ENCODE assay signal across 12 mouse cellular contexts in the genomic region with DNA sequence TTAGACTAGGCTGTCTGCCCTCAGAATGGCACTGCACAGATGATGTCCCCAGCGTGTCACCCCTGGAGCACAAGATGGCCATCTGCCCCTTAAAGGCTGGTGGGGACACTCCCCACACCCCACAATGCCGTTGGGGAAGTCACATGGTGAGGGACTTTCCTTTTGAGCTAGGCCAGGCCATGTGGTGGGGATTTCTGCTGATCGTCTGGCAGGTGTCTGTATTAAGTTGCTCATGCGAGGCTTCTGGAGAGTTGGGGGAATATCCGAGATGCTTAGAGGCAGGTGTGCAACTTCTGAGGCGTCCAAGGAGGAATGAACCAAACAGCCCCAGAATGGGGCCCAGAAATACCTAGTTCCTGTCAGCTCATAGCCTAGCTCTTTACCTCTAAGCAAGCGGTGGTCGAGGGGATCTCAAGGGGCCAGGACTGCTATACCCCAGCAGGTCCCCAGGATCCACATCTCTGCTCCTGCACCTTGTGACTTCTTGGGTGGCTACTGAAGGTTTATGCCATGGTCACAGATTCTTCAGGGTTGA.
A peak's percentile ranks its signal among the peaks of the same experiment; 100 is the strongest.
DNase-seq lines count a peak whose midpoint lies in the region; ATAC-seq and TF ChIP-seq lines count a peak whose summit lies in the region.
"Had no signal": no experiment of that assay in that cellular context is flagged by ENCODE, and none has a peak within 500 bp of the region (broad histone marks: within the 10 kb centered on the region; RNA-seq: fewer than 3 reads in every experiment).

No protein-coding gene starts in this region.

- H3K4me3 ChIP-seq in gastrocnemius, adult 2 months, result no peak overlapping the region
- no peak overlapping the region for H3K4me3 ChIP-seq in liver, postnatal 0 days (ENCODE audit: low read depth, low read length)
- no peak overlapping the region for H3K4me3 ChIP-seq in spleen, adult 2 months (ENCODE audit: extremely low read depth, insufficient read depth, insufficient read length)
- H3K4me3 ChIP-seq: embryonic facial prominence, embryonic 13.5 days; heart, embryonic 12.5 days; stomach, embryonic 15.5 days had no signal

- DNase-seq in gastrocnemius, adult 2 months, result peak; percentile 6
- no peak for DNase-seq in gastrocnemius, postnatal 10 days
- no peak for DNase-seq in liver, postnatal 0 days
- no peak for DNase-seq in liver
- peak; percentile 70 to 86 for DNase-seq in spleen, adult 2 months (ENCODE audit: low read depth in 1 of 2, low spot score in 2 of 2)
- no peak for DNase-seq in left cerebral cortex, adult 9 months (ENCODE audit: low spot score in 2 of 2)
- DNase-seq in layer of hippocampus, postnatal 25 days (ENCODE audit: extremely low spot score in 1 of 2, low spot score in 1 of 2), result no peak

- H3K27me3 ChIP-seq in liver, postnatal 0 days (ENCODE audit: insufficient read depth, low read length), result no peaks in the 10 kb centered on the region
- no peaks in the 10 kb centered on the region for H3K27me3 ChIP-seq in spleen, adult 2 months (ENCODE audit: control insufficient read depth, insufficient read depth, low read length)
- H3K27me3 ChIP-seq: embryonic facial prominence, embryonic 13.5 days; stomach, embryonic 15.5 days had no signal

- no peak for TF ChIP-seq EP300 in liver, postnatal 0 days (IDR thresholded peaks at IDR 0.05; ENCODE audit: low read depth)

- peaks cover 3% of the 10 kb centered on the region for H3K36me3 ChIP-seq in liver, postnatal 0 days (replicated peaks; ENCODE audit: insufficient read depth, low read length)
- H3K36me3 ChIP-seq in spleen, adult 2 months (ENCODE audit: control insufficient read depth, insufficient read depth, low read length), result peaks cover 13% of the 10 kb centered on the region

- no peak for TF ChIP-seq POLR2A in spleen, adult 2 months (IDR thresholded peaks at IDR 0.05; ENCODE audit: low read depth, low read length)

- ATAC-seq in liver, postnatal 0 days, result 0 out of 2 replicates have a peak, but pooled peaks have one; percentile 13
- ATAC-seq in activated CD4-positive, CD25-positive, alpha-beta regulatory T cell, adult 4 months, result peak; percentile 55

- 64% methylated on average over 8 of the region's 8 CpGs for WGBS in liver, postnatal 0 days (ENCODE audit: insufficient replicate concordance)
- 25% methylated on average over 8 of the region's 8 CpGs for WGBS in spleen, adult 2 months

- H3K4me1 ChIP-seq in liver, postnatal 0 days (ENCODE audit: insufficient read depth), result no peaks in the 10 kb centered on the region
- H3K4me1 ChIP-seq in spleen, adult 2 months (ENCODE audit: control insufficient read depth, insufficient read depth, insufficient read length), result peaks cover 31% of the 10 kb centered on the region; the same call in 1 of the 2 replicates

- intact Hi-C loops in gastrocnemius, adult 2 months (cut with DNase I), result loop anchor here (2.0 to 5.0 kb wide), 2 partner anchors 261 to 359 kb away; no protein-coding TSS in a partner anchor

- no peak for TF ChIP-seq CTCF in gastrocnemius, adult 2 months (IDR thresholded peaks at IDR 0.05)
- no peak for TF ChIP-seq CTCF in liver, postnatal 0 days (IDR thresholded peaks at IDR 0.05; ENCODE audit: low read depth)
- no peak for TF ChIP-seq CTCF in spleen, adult 2 months (IDR thresholded peaks at IDR 0.05; ENCODE audit: extremely low read depth, insufficient read depth, insufficient read length, insufficient replicate concordance)

- no peaks in the 10 kb centered on the region for H3K9me3 ChIP-seq in liver, postnatal 0 days (ENCODE audit: low read length)
- H3K9me3 ChIP-seq: embryonic facial prominence, embryonic 13.5 days; heart, embryonic 12.5 days; stomach, embryonic 15.5 days had no signal

- no peak overlapping the region for H3K27ac ChIP-seq in gastrocnemius, adult 2 months
- H3K27ac ChIP-seq in liver, postnatal 0 days (ENCODE audit: low read depth), result no peak overlapping the region
- H3K27ac ChIP-seq in spleen, adult 2 months (ENCODE audit: insufficient read depth, low read length), result peak overlapping the region; percentile 79
- H3K27ac ChIP-seq: embryonic facial prominence, embryonic 13.5 days; stomach, embryonic 15.5 days had no signal

- no peak overlapping the region for H3K9ac ChIP-seq in liver, postnatal 0 days (replicated peaks)
- H3K9ac ChIP-seq: embryonic facial prominence, embryonic 13.5 days; heart, embryonic 12.5 days; stomach, embryonic 15.5 days had no signal

- no peak overlapping the region for H3K4me2 ChIP-seq in liver, postnatal 0 days (ENCODE audit: low read depth, low read length)
- H3K4me2 ChIP-seq: midbrain, embryonic 11.5 days; stomach, embryonic 15.5 days had no signal

Comparison
In these comparisons a context has a peak if more than half of its experiments do, and no peak if none do; other contexts are left out.
1. DNase-seq: peak in gastrocnemius, adult 2 months (single experiment) and spleen, adult 2 months (2 of 2); none in gastrocnemius, postnatal 10 days (single experiment), liver, postnatal 0 days (single experiment), liver (single experiment), left cerebral cortex, adult 9 months (0 of 2) and layer of hippocampus, postnatal 25 days (0 of 2).